Mouse (Mus musculus) embryo, embryonic 9.5 days (tissue): Measurements from ENCODE around the gene Evpl.

Source experiments
- DNase-seq: peaks from one replicate; pipeline ENCODE4 v3.0.0-alpha.2; 2017; ENCODE audit errors: extremely low spot score

Evpl gene

GRCm38 (mm10) chr11:116255090-116255981 is 17.5 kb upstream of the Evpl start:
- no peak for DNase-seq

- no peak for DNase-seq
Measured at GRCm38 (mm10) chr11:116254627-116255026, 16.8 kb upstream of the Evpl start.

- no peak for DNase-seq
Measured at GRCm38 (mm10) chr11:116253076-116253600, 15.3 kb upstream of the Evpl start.

- no peak for DNase-seq
Measured at GRCm38 (mm10) chr11:116250898-116251297, 13.0 kb upstream of the Evpl start.

DNA sequence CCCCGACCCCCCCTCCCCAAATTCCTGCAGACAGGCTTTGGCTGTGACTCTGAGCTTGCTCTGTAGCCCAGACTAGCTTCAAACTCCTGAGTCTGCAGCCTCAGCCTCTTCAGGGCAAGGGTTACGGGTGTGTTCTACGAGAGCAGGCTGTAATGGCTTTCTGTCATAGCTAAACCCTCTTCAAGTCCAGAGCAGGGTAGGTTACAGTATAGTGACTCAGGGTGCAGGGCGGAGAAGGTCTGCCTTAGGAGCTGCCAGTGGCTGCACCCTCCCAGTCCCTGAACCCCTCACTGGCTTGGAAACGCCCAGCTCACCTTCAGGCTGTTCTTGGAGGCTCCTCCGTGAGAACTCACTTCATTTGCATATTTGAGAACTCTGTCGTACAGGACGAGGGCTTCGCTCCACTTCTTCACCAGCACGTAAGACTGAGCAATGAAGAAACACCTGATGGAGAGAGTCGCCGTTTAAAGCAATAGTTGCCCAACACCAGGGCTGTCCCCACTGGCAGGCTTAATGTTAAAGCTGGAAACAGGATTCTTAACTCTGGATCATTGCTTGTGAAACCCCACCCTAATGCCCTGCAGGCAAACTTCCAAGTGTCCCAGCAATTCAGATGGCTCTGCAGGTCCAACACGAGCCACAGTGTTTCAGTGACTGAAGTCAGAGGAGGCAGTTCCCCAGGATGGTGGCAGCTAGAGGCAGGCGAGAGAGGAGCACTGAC is 9.8 kb upstream of the Evpl start:
- DNase-seq, result no peak

DNA sequence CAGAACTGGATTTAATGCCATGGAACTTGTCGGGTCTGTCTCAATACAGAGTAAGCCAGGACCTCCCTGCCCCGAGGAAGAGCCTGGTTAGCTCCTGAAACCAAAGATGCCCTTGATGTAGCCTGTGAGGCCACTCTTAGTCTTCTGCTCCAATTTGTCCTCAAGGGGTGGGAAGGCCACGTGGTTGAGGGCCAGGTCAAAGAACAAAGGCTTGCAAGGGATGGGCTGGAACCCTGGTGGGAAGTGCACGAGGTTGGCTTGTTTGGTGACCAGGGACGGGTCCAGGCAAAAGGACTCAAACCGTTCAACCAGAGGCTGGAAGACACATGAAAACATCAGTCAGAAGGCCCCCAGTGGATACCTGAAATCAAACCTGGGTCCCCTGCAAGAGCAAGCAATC is 7.7 kb upstream of the Evpl start:
- DNase-seq, result no peak

DNA sequence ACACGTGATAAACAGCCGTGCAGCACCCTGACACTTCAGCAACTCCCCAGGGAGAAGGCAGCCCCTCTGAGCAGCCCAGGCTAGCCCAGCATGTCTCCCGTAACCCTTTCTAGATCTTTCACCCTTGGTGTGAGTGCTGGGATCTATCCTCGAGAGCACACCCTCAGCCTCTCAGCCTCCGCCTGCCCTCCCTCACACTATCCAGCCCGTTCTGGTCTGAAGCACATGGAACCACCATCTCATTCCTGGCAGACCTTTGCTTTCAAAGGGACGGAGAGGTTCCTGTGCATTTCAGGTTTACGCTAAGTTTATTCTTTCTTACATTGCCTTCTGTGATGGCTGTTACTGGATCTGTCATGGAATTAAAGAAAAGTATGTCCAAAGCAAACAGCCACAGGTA is 6.7 kb upstream of the Evpl start:
- no peak for DNase-seq

DNA sequence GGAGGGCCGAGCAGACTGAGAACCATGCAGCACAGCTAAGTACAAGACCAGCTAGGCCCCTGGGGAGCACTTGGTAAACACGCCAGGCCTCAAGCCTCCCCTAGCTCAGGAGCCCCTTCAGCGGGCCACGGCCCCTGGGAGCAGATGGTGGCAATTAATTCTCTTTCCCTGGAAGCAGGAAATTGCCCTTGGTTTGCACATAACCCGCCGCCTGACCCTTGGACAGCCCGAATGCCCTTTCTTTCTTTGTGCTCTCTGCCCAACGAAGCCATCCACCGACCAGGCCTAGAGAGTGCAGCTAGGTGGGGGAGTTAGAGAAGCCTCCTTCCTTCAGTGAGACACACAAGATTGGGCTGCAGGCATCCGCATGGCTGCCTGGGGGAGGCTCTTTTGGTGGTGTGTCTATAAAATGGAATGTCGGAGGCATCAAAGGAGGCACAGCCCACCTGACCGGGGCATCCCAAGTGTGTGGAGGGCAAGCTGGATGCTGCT is 3.9 kb upstream of the Evpl start:
- peak; percentile 68 for DNase-seq

GRCm38 (mm10) chr11:116239797-116240196 is 1.9 kb upstream of the Evpl start:
- peak; percentile 51 for DNase-seq

DNA sequence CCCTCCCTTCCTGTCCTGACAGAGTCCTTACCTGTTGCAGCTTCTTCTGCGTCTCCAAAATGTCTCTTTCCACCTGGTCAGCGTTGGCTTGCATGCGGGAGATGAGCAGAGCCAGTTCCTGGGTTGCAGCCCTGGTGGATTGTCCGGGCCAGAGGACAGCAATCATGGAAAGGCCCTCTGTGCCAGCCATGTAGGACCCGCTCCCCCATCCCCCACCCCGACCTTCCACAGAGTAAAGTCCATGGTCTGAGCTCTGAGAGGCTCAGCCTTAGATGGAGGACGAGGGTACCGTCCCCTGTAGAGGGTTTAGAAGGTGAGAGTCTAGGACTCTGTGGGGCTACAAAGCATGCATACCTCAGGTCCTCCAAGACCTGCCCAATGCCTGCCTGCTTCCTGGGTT is 3.0 kb downstream of the Evpl start:
- no peak for DNase-seq

DNA sequence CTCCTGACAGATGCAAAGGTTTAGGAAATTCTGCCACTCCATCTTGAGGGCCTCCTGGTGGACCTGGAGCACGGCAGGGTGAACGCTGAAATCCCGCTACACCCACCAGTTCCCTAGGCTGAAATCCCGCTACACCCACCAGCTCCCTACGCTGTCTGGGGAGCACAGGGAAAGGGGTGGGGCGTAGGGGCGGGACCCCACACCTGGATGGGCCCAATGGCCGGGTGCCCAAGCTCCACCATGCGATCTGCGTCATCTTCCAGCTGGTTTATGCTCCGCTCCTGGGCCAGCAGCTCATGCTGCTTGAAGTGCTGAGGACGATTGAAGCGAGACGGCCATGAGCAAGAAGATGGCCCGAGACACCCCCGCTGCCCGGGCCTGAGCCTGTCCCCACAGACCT is 5.5 kb downstream of the Evpl start:
- DNase-seq, result no peak

GRCm38 (mm10) chr11:116228699-116229098 is 9.2 kb downstream of the Evpl start:
- no peak for DNase-seq

GRCm38 (mm10) chr11:116226414-116226813 is 11.5 kb downstream of the Evpl start:
- peak; percentile 78 for DNase-seq

DNA sequence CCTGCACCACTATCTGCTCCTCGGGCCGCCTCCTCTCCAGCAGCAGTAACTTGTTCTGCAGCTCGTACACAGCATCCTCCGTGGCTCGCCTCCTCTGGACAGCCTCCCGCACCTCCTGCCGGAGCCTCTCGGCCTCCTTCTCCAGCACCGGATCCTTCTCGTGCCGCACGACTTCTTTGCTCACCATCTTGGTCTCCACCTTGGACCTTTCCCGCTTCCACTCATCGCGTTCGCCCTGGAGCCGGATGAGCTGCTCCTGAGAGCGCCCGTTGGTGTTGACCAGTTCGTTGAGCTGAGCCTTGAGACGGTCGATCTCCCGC is 15.2 kb downstream of the Evpl start:
- DNase-seq, result no peak

DNA sequence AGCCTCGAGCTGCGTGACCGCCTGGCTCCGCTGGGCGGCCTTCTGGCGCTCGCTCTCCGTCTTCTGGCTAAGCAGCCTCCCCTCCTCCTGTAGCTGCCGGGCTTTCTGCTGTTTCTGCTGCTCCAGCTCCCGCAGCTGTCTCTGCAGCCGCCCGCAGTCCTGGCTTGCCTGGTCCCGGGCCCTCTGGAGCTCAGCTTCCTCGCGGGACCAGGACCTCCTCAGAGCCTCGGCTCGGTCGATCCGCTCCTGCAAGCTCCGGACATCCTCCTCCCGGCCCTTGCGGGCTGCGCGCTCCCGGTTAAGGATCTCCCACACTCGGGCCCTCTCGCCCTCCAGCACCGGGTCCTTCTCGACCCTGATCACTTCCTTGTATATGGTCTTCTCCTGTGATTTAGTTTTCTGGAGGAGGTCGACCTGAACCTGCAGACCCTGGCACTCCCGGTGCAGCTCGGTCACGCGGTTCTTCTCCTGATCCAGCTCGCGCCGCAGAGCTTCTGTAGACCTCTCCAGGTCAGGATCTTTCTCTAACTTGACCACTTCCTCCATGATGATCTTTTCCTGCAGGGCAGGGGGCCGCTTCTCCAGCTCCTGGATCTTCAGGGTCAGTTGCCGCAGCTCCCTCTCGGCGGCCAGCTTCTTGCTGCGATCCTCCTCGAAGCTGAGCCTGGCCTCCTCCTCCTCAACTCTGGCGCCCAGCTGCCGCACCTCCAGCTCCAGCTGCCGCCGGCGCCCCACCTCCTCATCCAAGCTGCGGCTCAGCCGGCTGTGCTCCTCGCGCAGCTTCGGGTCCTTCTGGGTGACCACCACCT is 15.7 kb downstream of the Evpl start:
- peak; percentile 58 for DNase-seq

DNA sequence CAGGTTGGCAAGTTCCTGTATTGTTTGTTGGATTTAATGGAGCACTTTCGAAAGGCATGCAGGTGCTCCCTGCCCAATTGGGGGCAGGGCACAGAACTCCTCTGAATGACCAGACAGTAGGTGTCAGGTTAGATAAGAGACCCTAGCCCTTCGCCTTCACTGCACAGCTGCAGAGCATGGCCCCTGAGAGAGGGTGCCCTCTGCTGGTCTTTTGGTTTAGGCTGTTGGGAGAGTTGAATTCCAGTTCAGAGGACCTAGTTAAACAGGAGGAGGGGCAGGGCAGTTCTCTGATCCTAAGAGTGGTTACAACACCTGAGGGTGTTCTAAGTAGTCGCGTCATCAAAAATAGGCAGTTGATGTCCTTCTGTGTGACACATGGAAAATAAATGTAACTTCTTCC is 18.0 kb downstream of the Evpl start:
- peak; percentile 74 for DNase-seq

- DNase-seq, result no peak
Measured at GRCm38 (mm10) chr11:116218737-116219400, 19.0 kb downstream of the Evpl start.

DNA sequence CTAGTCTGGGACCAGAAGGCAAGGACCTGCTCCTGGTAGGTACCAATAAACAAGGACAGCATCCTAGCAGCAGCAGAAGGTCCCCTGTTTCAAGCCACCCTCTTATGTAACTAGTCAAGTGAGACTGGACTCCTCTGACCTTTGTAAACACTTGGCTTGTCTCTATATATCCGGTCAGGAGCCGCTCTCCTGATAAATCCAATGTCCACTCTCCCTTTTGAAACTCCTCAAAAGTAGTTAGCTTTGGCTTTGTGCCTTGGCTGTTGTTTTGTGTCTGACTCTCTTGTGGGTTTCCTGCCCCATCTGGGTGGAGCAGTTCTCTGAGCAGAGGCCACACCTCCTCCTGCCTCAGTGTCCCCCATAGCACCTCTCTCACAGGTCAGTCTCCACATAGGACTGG is 19.6 kb downstream of the Evpl start:
- DNase-seq, result no peak

- no peak for DNase-seq
Measured at GRCm38 (mm10) chr11:116216549-116216948, 21.3 kb downstream of the Evpl start.

- no peak for DNase-seq
Measured at GRCm38 (mm10) chr11:116215991-116216390, 21.9 kb downstream of the Evpl start.

DNA sequence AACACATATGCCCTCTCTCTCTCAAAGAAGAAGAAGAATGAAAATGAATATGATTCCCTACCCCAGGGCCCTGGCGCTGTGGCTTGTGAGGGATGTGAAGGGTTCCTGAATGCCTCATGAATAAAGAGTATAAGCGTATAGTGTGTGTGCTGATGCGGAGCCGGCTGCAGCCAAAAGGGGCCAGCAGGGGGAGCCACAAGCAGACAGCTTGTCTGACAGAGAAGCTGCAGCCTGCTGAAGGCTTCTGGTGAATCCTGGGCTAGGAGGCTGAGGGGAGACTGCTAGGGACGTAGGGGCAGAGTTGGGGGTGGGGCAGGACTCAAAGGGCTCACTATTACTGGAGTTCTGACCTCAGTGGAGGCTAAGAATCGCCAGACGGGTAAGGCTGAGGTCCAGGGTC is 22.7 kb downstream of the Evpl start:
- DNase-seq, result no peak
